Mouse (Mus musculus) G1E-ER4 (cell line): ENCODE measurements around the gene E2f4. TPM values are rescaled to one million over a fixed set of nuclear protein-coding genes. Genes with fewer than 3 reads are reported as not detected.

ENCODE experiments used
- GATA1 ChIP-seq: IDR thresholded peaks from one replicate; pipeline ENCODE4 v1.8.0; 2012; ENCODE audit warnings: low read length, inconsistent platforms
- polyA plus RNA-seq: library from polyadenylated mRNA; stranded (reverse); fragments of >175 nt; gene quantifications from 2 replicates; pipeline ENCODE4 v1.2.3, GENCODE M21; 2012

Gene E2f4
- polyA plus RNA-seq, 1 experiment = 47.6 TPM

GRCm38 (mm10) chr8:105318662-105319190 is 21.3 kb downstream of the E2f4 start:
- no peak for TF ChIP-seq GATA1

GRCm38 (mm10) chr8:105323183-105323582 is 25.7 kb downstream of the E2f4 start:
- no peak for TF ChIP-seq GATA1

- TF ChIP-seq GATA1 = no peak
Observed at GRCm38 (mm10) chr8:105325641-105326093, 28.2 kb downstream of the E2f4 start.

DNA sequence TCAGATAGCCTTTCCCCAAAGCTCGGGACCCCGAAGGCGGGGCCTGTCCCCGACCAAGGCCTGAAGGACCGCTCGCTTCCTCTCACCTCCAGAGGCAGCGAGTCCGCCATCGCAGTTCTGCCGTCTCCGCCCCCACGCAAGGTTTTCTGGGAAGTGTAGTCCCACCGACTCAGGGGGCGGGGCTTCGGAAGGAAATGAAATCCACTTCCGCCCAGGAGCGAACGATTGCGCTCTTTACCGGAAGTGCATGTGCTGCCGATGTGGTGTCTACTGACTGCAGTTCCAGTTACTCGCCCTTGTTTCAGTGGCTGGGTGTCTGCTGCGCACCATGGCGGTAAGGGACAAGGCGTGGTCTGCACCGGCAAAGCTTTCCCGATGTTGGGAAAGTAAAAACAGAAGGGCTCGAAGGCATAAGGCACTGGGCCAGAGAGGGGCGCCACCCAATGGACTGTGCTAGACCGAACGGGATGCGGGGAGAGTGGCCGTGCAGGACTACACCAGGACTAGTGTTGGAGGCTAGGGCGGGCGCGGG is 28.7 kb downstream of the E2f4 start, which contains the start of the genes Lrrc29 and Tmem208:
Gene Lrrc29 (minus strand): TSS at position 138 of the 532 bp plus-strand sequence.
Gene Tmem208 (plus strand): TSS at position 214 of the 532 bp plus-strand sequence.
- no peak for TF ChIP-seq GATA1

GRCm38 (mm10) chr8:105326968-105327367 is 29.5 kb downstream of the E2f4 start:
- no peak for TF ChIP-seq GATA1

- no peak for TF ChIP-seq GATA1
Observed at GRCm38 (mm10) chr8:105330325-105330724, 32.9 kb downstream of the E2f4 start.

DNA sequence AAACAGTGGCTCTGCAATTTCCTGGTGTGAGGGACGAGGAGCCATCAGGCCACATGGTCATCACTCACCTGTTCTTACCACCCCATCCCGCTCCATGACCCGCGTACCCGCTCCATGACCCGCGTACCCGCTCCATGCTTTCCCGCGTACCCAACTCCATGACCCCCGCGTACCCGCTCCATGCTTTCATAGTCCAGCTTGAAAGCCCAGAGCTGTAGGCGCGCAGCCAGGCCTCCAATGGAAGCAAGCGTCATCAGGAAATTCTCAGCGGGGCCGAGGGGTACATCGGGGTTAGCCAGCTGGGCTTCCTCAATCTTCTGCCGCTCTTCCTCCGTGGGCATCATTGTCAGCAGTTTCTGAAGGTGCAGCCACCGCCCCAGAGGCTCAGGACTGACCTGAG is 34.0 kb downstream of the E2f4 start:
- no peak for TF ChIP-seq GATA1

- TF ChIP-seq GATA1 = no peak
Observed at GRCm38 (mm10) chr8:105331931-105332330, 34.5 kb downstream of the E2f4 start.

GRCm38 (mm10) chr8:105332523-105332922 is 35.1 kb downstream of the E2f4 start:
- TF ChIP-seq GATA1 = no peak

- TF ChIP-seq GATA1 = no peak
Observed at GRCm38 (mm10) chr8:105336373-105337130, 39.1 kb downstream of the E2f4 start.

GRCm38 (mm10) chr8:105338992-105339391 is 41.5 kb downstream of the E2f4 start:
- no peak for TF ChIP-seq GATA1

DNA sequence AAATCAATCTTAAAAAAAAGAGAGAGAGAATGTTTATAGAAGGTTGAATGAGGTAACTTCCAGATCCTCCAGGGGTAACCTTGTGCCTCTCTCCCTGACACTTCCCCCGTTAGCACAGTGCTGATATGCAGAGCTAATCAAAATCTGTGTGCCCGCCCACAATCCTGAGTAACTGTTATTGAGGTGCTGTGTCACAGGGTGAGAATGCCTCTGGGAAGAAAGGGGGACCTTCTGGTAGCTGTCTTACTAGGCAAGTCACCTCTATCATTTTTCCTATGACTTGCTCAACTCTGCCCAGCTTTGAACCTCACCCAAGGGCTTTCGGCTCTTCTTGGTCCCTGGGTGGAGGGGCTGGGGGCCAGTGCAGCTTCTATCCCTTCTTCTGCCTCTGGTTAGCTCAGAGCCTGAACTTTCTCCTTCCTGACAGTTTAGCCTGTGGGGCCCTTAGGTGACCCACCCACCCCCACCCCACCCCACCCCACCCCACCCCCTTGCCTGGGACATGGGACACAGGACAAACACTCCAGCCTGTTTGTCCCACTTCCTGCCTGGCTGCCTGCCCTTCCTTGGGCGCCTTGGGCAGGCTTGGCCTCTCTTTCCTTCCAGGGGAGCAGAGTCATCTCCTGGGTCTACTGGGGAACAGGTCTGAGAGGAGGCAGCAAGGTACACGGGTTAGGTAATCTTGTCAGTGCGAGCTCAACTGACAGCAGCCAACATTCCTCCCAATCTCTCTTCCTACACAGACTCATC is 42.6 kb downstream of the E2f4 start:
- TF ChIP-seq GATA1 = no peak

DNA sequence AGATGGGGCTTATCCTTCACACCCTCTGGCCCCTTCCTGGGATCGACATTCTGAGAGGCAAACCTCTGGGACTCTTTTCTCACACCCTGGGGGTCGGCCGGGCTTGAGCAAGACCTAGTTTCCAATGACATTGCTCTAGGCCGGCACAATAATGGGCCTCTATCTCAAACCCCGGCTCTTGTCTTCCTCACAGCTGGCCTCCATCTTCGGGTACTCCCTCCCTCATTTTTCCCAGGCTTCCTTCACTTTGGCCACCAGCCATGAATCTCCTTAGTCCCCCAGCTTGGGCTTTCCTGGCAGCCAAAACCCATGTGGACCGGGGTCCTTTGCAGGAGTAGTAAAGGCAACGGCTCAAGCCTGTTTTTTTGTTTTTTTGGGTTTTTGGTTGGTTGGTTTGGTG is 43.9 kb downstream of the E2f4 start:
- TF ChIP-seq GATA1 = no peak

GRCm38 (mm10) chr8:105342768-105343167 is 45.3 kb downstream of the E2f4 start:
- TF ChIP-seq GATA1 = no peak

- TF ChIP-seq GATA1 = no peak
Observed at GRCm38 (mm10) chr8:105343791-105344574, 46.5 kb downstream of the E2f4 start.
